Mouse (Mus musculus) left cerebral cortex, postnatal 14 days (tissue): ENCODE measurements at regions not wholly inside any gene's neighbourhood (a gene's known extent, or its start where the extent isn't known, plus 50 kb on each side); places are given as distances from the start of the nearest gene placed in this dataset.
"Not testable (repeated sequence)": the region's sequence is repeated elsewhere in the genome, so short reads cannot be mapped to it uniquely, and the experiment has no call there.

Source experiments
- DNase-seq, 2 experiments: peaks; one replicate each; pipeline ENCODE4 v3.0.0; 2021 to 2022; ENCODE audit warnings: low spot score in 2 of 2, mixed read lengths in 1 of 2
- intact Hi-C: fragments of 180-260 bp; cut with DNase I; formaldehyde crosslinking; loops from one replicate; pipeline ENCODE4 v1.15.1; 2025

DNA sequence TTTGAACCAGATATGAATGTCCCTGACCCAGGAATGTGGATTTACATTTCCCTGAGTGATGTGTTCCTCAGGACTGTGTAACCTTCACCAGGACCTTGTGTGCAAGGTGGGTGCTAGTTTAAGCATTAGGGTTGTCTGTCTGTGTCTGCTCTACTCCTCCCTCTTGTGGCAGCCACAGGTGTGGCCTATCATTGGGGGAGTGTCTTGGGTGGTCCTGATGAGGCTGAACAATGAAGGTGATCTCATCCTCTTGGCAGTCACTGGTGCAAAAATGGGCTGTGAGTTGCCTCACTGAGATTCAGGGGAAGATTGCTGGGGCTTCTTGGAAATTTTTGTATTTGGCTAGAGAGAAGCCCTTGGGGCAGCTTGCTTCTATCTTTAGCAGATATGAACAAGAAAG, 179.4 kb upstream of the Ube2e1 start:
- intact Hi-C loops = no loop called here
- peak in 1 of 2 experiments; percentile 3 for DNase-seq

DNA sequence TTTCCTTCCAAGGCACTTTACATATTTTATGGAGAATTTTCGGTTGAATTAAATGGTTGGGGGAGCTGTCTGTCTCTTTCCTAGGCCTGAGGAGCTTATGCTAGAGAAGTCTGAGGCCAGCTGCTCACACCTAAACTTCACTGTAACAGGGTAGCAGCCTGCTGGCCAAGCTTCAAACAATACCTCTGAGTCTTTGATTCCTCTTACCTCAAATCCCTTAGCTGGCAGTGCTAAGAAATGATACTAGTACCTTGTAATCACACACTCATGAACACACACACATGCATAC, 176.6 kb upstream of the Ube2e1 start:
- intact Hi-C loops = no loop called here
- peak; percentile 5 to 37 for DNase-seq

DNA sequence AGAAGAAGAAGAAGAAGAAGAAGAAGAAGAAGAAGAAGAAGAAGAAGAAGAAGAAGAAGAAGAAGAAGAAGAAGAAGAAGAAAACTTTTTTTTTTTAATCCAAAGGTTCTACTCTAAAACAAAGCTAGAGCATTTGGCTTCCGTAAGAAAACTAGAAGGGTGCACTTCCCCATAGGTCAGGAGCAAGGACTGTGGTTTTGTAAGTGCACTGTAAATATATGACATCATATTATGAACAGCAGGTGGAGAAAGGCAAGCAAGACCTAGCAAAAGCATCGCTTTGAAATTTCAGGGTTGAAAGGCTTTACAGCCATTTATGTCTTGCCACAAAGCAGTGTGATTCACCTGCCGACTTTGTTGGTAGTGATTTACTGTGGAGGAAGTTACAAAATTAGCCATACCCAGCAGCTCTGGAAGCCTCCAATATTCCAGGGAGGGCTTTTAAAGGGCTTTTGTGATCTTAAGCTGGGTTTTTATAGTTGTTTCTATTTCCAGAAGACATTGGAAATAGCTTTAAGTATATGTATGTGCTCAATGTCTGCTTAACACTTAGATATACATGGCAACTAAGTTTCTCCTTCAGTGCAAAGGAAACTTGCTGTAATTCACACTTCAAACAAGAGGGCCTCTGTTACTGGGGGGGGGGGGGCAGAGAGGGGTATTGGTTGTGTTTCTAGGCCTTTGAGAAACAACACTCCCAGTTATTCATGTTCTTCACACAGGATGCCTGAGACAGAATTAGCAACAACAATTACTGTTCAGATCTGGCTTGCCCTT, 176.1 kb upstream of the Ube2e1 start:
- DNase-seq = no peak
- intact Hi-C loops = no loop called here

DNA sequence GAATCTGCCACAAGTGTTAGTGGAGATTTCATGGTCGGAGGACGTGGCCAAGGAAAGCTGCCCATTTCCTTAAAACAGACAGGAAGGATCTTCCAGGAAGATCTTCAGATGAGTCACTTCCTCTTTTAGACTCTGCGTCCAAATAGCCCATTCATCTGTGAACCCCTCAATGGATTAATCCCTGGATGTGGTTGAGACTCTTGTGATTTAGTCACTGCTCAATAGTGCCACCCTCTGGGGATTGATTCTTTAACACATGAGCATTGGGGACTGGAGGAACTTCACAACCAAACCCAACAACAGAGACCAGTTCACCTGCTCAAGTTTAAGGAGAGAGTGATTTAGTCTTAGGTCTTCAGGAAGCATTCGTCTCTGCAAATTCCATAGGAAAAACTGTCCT, 174.5 kb upstream of the Ube2e1 start:
- intact Hi-C loops = no loop called here

DNA sequence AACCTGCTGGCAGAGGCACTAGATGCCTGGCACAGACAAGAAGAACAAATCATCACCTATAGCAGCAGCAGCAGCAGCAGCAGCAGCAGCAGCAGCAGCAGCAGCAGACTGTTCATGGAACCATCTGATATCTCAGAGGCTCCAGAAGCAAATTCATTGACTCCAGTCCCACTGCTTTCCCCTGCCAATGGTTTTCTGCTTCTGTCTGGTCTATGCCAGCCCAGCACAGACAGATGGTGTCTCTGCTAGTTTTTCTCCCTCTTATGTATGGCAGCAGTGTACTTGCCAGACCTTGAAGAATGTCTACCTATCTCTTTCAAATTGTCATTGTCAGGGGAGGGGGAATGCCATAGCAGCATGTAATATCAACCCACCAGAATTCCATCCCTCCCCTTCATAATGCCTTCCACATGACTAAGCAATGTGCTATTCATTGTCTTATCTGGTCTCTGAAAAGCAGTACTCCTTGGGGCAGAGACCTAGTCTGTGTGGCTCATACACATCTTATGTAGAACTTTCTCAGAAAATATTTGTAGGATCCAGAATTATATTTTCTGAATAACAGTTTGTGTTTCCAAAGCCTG, 168.7 kb upstream of the Ube2e1 start:
- intact Hi-C loops = no loop called here

More for the DNA sequence above, 174.5 kb upstream of the Ube2e1 start:
- DNase-seq = peak; percentile 64 to 69

DNA sequence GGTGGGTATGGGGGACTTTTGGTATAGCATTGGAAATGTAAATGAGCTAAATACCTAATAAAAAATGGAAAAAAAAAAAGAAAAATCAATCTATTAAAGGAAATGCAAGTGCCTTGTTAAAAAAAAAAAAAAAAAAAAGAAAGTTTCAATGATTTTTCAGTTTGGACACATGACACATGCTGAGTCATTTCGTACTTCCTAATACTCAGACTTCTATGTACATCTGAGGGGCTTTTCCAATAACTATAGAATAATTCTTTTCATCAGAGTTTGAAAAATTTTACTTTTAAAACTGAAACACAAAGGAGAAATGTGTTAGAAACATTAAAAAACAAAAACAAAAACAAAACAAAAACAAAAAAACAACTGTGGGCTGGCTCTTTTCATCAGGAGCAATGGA, 162.4 kb upstream of the Ube2e1 start:
- no peak for DNase-seq
- intact Hi-C loops = no loop called here

More for the DNA sequence above, 168.7 kb upstream of the Ube2e1 start:
- DNase-seq = peak; percentile 45 to 47

DNA sequence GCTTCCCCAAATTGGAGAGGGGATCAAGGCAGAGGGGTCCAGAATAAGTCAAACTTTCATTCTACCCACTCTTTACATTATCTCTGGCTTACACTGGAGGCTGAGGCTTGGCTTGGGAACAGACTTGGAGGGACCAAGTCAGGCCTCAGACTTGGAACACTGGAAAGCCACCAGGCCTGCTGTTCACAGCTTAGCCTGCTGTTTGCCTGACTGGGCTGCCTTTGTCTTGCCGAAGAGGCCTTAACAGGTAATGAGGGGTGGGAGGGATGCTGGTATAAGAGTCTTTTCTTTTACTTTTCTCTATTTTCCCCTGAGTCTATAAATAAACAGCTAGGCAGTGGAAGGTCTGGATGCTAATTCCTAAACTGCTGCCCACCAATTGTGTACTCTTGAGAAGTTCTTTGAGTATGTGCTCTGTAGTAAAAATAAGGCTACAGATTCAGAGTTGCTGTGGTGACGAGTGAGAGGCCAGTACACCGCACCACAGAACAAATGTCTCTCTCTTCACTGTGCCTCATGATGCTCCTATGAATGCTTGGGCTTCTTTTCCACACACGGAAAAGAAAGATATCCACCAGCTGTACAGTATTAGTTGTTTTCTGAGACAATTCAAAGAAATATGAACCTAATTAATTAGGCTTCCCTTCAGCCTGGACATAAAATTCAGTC, 154.6 kb upstream of the Ube2e1 start:
- intact Hi-C loops = loop anchor here (2.0 kb wide), 1 partner anchor 27 kb away; no protein-coding TSS in a partner anchor
- peak; percentile 25 to 49 for DNase-seq

DNA sequence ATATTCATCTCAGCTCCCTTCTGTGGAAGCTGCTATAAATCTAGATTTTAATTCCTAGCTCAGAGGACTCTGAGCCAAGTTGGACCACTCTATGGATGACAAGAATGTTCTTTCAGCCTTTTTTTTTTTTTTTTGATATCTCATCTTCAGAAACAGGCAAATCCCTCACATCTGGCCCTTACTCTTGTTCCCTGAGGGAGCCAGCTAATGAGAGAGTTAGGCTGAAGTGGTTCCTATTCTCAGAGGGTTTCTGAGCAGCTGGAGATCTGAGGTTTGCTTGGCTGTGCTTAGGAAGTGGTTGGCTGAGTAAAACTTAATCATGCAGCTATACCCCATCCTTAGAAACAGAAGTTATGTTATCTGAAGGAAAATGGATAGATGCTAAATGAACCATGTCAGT, 153.9 kb upstream of the Ube2e1 start:
- no peak for DNase-seq

DNA sequence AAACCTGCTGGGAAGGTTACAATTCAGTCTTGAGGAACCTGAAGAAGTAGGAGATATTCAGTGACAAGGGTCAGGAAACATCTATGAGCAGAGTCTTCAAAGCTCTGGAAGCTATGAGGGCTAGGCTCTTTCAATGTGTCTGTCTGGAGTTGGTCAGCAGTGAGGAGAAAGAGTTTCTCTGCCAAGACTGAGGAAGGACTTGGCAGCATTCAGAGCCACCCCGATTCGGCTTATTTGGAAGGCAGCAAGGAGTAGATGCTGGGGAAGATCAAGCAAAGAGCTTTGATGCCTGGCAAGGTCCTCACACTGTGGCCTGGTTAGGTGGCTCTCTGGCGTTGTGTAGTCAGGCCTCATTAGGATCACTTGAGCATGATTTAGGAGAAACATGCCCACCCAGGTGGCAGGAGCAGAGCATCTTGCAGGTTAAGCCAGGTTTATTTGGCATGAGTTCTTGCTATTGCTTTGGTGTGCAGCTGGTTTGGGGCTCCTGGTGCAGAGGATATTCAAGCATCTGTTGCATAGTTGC, 145.2 kb upstream of the Ube2e1 start:
- intact Hi-C loops = no loop called here
- no peak for DNase-seq

More for the DNA sequence above, 153.9 kb upstream of the Ube2e1 start:
- intact Hi-C loops = no loop called here

DNA sequence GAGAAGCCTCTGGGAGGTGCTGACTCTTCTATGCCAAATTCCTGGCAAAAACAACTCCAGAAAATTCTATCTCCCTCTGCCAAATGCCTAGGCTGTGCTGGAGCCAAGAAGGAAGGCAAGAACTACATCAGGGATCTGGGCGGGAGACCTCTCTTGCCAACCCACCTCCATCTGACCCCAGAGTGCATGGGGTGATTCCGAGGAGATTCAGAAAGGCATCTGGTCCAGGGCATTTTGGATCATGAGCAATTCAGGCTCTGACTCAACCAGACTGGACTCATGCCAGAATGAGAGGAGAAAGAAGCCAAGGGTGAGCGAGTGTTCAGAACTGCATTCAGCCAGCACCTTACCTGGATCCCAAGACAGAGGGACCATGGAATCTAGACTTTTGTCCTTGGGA, 137.0 kb upstream of the Ube2e1 start:
- intact Hi-C loops = no loop called here
- DNase-seq = no peak

DNA sequence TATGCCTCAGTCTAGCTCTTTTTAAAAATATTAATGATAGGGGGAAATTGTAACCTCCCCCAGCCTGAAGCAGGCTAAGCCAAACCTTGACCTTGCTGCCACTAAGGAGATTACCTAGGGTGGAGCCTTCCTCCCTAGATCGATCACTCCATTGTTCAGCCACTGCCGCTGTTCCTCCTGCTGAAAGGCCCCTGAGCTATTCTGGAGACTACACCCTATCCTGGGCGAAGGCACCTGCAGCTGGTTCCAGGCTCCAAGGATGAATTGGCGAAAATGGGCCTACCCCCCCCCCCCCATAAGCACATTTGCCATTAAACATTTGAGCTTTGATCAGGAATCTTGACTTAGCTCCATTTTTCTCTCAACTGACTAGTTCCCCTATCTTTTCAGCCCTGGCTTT, 135.2 kb upstream of the Ube2e1 start:
- intact Hi-C loops, DNase-seq: not testable (repeated sequence)

DNA sequence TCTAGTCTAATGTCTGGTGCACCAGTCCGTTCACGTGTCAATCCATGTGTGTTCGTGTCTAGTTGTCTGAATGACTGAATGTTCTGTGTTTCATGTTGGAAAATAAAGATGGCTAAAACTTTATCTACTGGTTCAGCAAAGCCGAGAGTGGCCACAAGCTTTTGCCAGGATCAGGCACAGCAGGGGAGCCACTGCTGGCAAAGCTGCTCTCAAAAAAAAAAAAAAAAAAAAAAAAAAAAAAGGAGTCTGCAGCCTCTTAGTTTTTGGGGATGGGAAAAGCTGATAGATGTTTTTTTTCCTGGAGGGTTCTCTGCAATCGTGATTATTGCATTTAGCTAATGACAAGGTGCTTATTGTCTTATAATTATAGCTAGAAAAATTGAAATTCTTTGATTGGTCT, 132.5 kb upstream of the Ube2e1 start:
- intact Hi-C loops, DNase-seq: not testable (repeated sequence)

DNA sequence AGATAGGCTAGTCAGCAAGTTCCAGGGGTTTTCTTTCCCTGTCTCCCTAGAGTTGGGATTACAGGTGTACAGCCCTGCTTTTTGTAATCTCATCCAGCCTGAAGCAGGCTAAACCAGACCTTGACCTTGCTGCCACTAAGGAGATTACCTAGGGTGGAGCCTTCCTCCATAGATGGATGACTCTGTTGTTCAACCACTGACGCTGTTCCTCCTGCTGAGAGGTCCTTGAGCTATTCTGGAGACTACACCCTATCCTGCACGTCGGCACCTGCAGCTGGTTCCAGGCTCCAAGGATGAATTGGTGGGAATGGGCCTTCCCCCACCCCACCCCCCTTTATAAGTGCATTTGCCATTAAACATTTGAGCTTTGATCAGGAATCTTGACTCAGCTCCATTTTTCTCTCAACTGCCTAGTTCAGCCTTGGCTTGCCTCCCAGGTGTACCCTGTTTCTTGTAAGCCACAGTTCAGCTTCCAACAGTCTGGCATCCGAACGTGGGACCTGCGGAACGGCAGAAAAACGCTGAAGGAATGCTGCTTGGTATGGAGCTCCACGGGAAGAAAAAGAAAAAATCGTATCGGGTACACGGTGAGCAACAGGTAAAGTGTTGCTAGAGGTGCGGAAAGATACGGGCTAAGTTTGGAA, 131.7 kb upstream of the Ube2e1 start:
- DNase-seq = no peak
- intact Hi-C loops = no loop called here

DNA sequence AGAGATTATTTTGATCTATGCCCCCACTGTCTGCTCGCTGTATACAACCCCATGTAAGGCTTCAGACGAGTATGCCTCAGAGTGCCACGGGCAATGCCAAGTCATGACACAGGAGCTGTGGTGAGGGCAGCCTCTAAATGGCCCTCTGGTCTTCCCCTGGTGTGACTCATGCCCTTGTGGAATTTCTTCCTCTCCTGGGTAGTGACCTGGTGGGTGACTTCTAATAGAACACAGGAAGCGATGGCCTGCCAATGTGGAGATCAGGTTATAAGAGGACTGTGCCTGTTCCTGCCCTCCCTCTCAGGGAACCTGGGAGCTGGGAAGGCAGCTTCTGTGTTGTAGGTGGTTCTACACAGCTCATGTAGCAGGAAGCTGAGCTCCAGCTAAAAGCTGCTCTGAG, 130.7 kb upstream of the Ube2e1 start:
- intact Hi-C loops = no loop called here
- no peak for DNase-seq

DNA sequence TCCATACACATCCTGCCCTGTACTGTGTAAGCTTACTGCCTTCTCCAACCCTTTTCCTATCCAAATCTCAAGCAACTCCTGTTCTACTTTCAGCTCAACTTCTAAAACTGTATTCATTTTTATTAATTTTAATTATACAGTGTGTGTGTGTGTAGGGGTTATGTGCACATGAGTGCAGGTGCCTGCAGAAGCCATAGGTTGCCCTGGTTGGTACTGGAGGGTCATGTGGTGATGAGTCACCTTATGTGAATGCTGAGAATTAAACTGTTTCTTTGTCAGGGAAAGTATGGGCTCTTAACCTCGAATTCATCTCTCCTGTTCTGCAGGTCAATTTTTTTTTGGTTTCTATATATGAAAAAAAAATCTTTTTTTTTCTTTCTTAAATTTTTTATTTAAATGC, 117.0 kb upstream of the Ube2e1 start:
- intact Hi-C loops = no loop called here
- no peak for DNase-seq

DNA sequence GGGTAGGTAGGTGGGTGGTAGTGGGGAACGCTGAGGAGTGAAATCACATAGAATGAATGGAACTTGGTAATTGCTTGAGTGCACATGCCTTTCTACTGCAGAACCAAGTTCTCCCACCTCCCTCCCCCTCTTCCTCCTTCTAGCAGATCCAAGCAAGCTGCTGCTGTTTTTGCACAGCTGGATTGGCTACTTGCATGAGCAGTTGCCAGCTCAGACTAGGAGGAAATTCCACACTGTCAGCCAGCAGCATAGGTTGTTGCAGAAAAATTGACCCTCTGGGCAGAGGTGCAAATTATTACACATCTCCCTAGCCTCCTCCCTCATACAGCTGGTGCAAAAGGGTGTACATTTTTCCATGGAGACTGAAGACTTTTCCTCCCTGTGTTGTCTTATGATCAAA, 112.8 kb upstream of the Ube2e1 start:
- intact Hi-C loops = no loop called here
- DNase-seq = no peak

DNA sequence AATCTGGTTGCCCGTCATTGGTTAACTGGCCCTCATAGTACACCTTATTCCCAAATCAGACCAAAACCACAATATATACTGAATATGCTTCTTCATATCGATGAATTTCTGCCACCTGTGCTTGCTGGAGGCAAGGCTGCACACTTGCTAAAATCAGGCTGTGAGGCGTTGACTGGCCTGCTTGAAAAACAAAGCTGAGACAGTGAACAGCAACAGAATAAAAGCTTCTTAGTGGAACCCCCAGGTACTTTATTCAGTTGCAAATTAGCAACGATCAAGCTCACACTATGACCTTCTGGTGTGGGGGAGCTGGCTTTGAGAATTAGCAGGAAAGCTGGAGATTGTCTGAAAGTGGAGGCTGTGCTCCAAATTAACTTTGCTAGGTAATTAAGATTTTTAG, 97.3 kb upstream of the Ube2e1 start:
- DNase-seq, intact Hi-C loops: not testable (repeated sequence)

DNA sequence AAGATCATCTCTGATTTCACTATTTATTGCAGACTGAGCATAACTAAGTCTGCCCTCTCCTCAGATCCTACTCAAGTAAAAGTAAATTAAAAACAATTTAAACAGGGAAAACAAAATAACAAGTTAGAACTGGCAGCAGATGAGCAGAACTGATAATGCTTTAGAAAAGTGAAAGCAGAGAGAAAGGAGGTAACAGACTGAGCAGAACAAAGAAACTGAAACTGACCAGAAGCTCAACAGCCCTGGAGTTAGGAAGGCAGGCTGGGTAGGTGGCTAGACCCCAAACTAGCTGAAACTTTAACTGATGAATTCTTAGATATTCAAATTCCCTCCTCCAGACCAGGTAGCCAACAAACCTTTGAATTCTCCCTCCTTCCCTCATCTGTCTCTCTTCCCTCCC, 94.2 kb upstream of the Ube2e1 start:
- no peak for DNase-seq
- intact Hi-C loops = no loop called here

DNA sequence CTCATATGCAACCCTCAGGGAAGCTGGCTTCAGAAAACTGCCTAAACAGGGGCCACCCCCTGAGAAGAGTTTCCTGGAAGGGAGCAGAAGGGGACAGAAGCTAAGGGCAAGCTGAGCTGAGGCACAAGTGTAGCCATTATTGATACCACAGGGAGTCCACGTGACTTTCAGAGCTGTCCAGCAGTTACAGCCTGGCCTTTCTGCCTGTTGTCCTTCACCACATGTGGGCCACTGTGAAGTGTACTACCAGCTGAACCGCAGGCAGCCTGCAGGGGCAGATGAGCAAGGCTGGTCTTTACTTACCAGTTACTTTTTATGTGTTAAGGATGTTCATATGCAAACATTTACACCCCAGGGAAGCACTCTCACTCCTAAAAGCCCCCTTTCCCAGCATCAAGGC, 85.2 kb upstream of the Ube2e1 start:
- no peak for DNase-seq
- intact Hi-C loops = no loop called here

DNA sequence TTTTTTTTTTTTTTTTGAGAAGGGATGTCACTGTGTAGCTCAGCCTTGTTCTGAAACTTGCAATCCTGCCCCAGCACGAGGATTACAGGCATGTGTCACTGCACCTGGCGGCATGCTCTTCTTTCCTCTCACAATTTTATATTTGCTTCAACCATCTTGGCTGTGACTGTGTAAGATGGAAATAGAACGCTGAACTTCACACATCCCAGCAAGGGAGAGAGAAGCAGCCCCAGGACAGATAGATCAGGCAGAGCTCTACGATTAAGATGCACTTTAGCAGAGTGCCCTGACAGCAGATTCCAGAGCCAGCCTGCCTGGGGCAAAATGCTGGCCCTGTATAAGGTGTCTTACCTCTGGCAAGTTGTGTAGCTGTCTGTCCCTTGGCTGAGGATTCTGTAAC, 84.7 kb upstream of the Ube2e1 start:
- intact Hi-C loops = no loop called here
- DNase-seq = peak; percentile 38 to 42
